Mouse (Mus musculus): Measurements from ENCODE around the gene Eddm3b. TPM values are rescaled to one million over a fixed set of nuclear protein-coding genes. Genes with fewer than 3 reads are reported as not detected.

Gene Eddm3b
- total RNA-seq, 2 experiments from 2014 or later = not detected

- no peak for ATAC-seq (replicated peaks; ENCODE audit: low FRiP score, poor library complexity, severe bottlenecking)
Observed at GRCm38 (mm10) chr14:51093496-51093895, 20.7 kb upstream of the Eddm3b start.

GRCm38 (mm10) chr14:51094096-51094875, 19.9 kb upstream of the Eddm3b start:
- no peak for ATAC-seq (replicated peaks; ENCODE audit: low FRiP score, poor library complexity, severe bottlenecking)

DNA sequence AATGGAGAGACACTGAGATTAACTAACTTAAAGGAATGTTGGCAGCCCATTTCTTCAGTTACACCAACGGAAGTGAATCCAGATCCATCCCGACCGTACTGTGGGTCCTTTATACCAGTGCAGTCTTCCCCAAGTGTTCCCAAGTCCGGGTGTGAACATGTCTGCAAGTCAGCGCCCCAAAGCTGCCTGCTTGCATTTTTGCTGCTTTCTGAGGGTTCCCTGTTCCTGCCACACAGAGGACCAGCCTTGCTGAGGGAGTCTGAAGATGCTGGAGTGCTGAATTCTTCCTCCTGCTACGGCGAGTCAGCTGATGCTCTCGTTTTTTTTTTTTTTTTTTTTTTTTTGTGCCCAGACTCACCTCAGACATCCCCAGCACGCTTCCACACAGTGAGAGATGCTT, 19.3 kb upstream of the Eddm3b start:
- ATAC-seq (replicated peaks; ENCODE audit: low FRiP score, poor library complexity, severe bottlenecking) = no peak

GRCm38 (mm10) chr14:51095736-51096524, 18.3 kb upstream of the Eddm3b start:
- no peak for ATAC-seq (replicated peaks; ENCODE audit: low FRiP score, poor library complexity, severe bottlenecking)

DNA sequence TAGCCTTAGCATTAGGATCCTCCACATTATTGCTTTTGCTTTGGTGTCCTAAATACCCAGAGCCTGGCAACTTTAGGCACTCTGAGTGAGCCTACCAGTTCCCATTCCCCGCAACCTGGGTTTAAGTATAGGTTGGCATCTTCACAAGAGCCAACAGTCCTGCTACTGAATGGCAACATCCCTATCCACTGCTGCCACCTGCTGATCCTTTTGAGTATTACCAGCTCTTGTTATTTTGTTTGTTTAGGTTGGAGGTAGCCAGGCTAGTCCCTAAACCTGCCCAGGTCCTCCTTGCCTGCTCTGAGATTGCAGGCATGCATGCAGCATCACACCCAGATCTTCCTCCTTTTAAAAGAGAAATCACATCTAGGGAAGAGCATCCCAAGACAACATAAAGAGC, 15.9 kb upstream of the Eddm3b start:
- ATAC-seq (replicated peaks; ENCODE audit: low FRiP score, poor library complexity, severe bottlenecking) = peak; percentile 78; the same call in 1 of the 2 replicates

DNA sequence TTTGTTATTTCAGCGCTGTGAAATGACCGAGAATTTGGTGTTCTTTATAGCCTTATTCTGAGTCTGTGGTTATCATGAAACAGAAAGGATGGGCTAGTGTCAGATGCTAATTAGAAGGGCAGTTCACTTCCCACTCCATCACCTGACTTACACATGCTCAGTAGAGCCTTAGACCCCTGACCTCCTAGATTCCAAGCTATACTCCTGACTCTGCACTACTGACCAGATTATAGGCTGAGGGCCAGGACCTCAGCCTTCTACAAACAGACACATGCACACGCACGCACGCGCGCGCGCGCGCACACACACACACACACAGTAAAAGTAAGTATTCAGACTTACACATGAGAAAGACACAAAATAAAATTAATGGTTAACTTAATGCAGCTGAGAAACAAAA, 15.3 kb upstream of the Eddm3b start:
- ATAC-seq (replicated peaks; ENCODE audit: low FRiP score, poor library complexity, severe bottlenecking) = no peak

GRCm38 (mm10) chr14:51101284-51101683, 12.9 kb upstream of the Eddm3b start:
- ATAC-seq (replicated peaks; ENCODE audit: low FRiP score, poor library complexity, severe bottlenecking) = no peak

DNA sequence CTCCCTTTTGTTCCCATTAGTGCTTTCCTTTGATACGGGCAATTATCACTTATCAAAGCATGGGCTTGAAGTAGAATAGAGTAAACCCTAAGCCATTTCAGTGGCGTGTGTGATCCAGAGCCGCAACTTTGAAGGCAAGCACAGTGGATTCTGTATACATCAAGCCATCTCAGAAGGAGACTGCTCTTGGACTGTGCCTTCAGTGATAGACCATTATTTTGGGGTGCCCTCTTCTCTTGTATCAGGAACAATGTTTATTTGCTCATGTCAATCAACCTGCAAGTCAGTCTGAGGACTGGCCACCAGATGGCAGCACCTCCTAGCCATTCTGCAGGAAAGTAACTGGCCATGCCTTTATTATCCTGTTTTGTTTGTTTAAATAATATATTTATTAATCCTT, 11.0 kb upstream of the Eddm3b start:
- peak; percentile 72 for ATAC-seq (replicated peaks; ENCODE audit: low FRiP score, poor library complexity, severe bottlenecking)

DNA sequence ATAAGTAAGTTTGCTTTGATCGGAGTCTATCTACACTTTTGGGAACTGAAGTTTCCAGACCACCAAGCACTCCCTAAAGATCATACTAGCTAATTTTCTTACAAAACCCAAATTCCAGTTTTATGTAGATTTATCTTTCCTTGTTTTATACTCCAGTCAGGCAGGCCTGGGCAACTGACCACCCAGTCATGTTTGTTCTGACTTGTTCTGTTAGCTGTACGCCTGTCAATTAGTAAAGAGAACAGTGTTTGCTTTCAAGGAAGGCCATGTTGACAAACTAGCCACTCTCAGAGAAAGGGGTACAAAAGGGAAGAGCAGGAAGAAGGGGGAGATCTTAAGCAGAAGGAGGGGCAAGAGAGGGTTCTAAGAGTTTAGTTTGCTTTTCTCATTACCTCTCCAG, 9.9 kb upstream of the Eddm3b start:
- no peak for ATAC-seq (replicated peaks; ENCODE audit: low FRiP score, poor library complexity, severe bottlenecking)

DNA sequence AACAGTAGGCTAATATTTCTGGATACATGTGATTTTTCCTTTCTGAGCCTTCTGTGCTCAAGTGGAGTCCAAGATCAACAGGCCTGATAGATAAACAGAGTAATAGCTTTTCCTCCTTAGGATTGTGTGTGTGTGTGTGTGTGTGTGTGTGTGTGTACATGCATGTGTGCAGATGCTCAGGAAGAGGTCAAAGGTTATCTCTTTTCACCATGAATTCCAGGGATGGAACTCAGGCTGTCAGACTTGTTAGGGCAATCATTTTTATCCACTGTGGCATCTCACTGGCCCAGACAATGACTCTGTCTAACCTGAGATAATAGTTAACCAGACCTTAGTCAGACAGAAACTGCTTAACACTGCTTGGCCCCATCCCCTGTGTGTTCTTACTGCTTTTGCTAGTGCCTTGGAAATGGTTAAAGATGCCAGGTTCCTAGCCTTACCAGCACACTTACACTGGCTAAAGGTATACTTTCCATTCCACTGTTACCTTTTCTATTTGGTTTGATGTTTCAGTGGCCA, 7.7 kb upstream of the Eddm3b start:
- ATAC-seq (replicated peaks; ENCODE audit: low FRiP score, poor library complexity, severe bottlenecking) = no peak

GRCm38 (mm10) chr14:51111966-51112365, 2.3 kb upstream of the Eddm3b start:
- ATAC-seq (replicated peaks; ENCODE audit: low FRiP score, poor library complexity, severe bottlenecking) = no peak

DNA sequence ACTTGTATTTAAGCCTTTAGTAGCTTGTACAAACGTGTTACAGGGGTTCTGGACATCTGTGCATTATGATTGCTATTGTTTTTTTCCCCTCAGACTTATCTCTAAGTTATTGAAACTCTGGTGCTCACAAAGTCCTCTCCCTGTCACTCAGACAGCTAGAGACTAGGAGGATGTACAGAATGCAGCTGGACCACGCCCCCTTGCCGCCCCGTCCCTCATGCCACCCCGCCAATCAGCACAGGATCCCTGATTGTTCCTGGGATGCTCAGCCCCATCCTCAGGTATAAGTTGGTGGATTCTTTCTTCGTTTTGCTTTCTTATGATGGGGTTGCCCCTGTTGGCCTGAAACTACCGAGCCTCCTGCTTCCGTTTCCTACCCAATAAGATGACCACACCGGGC, 750 bp upstream of the Eddm3b start:
- no peak for ATAC-seq (replicated peaks; ENCODE audit: low FRiP score, poor library complexity, severe bottlenecking)

GRCm38 (mm10) chr14:51125684-51126083, 11.5 kb downstream of the Eddm3b start:
- no peak for ATAC-seq (replicated peaks; ENCODE audit: low FRiP score, poor library complexity, severe bottlenecking)

- ATAC-seq (replicated peaks; ENCODE audit: low FRiP score, poor library complexity, severe bottlenecking) = peak; percentile 82
Observed at GRCm38 (mm10) chr14:51127648-51128258, 13.5 kb downstream of the Eddm3b start.

- peak; percentile 41 for ATAC-seq (replicated peaks; ENCODE audit: low FRiP score, poor library complexity, severe bottlenecking)
Observed at GRCm38 (mm10) chr14:51128775-51129623, 14.8 kb downstream of the Eddm3b start.

- peak; percentile 42; the same call in 1 of the 2 replicates for ATAC-seq (replicated peaks; ENCODE audit: low FRiP score, poor library complexity, severe bottlenecking)
Observed at GRCm38 (mm10) chr14:51129624-51129975, 15.4 kb downstream of the Eddm3b start.

GRCm38 (mm10) chr14:51130315-51130940, 16.2 kb downstream of the Eddm3b start:
- peak; percentile 70 for ATAC-seq (replicated peaks; ENCODE audit: low FRiP score, poor library complexity, severe bottlenecking)

DNA sequence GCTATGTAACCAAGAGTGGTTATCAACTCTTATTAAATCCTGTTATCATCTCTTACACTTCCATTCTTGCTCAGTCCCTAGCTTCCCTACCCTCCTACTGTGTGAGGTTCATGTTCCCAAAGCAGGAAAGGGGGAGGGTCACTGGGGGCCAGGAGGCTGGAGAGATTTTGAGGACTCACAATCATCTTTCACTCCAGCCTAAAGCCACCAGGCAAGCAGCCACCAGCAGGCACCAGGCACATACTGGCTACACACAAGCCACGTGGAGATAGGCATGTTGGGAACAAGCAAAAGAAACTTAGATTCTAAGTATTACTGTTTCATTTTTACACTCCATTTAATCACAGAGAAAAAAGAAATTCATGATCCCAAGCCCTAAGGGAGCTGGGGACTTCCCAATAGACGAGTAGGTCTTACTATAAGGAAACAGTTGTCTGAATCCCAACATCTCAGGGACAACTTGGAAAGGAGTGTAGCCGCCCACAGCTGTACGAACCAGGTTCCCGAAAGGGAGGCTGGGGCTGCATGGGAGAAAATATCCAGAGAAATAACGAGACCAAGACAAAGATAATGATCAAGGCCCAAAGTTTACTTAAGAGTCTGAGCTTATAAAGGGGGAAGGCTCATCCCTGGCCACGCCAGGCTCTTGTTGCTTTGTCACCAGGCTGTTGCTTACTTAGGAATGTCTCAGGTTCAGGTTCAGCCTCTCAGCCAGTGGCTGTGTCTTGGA, 17.0 kb downstream of the Eddm3b start:
- ATAC-seq (replicated peaks; ENCODE audit: low FRiP score, poor library complexity, severe bottlenecking) = no peak

- ATAC-seq (replicated peaks; ENCODE audit: low FRiP score, poor library complexity, severe bottlenecking) = 0 out of 2 replicates have a peak, but pooled peaks have one; percentile 44
Observed at GRCm38 (mm10) chr14:51132372-51132771, 18.1 kb downstream of the Eddm3b start.
